Mouse (Mus musculus) MEL-GATA-1-ER (cell line): ENCODE measurements around the gene Wdr25.

Experiments used
- DNase-seq: peaks from one replicate; pipeline ENCODE4 v3.0.0-alpha.2; 2012; ENCODE audit warnings: low read depth; ENCODE audit errors: extremely low read depth

The Wdr25 gene

GRCm38 (mm10) chr12:109057736-109058135 is 164.3 kb downstream of the Wdr25 start:
- DNase-seq: no peak

DNA sequence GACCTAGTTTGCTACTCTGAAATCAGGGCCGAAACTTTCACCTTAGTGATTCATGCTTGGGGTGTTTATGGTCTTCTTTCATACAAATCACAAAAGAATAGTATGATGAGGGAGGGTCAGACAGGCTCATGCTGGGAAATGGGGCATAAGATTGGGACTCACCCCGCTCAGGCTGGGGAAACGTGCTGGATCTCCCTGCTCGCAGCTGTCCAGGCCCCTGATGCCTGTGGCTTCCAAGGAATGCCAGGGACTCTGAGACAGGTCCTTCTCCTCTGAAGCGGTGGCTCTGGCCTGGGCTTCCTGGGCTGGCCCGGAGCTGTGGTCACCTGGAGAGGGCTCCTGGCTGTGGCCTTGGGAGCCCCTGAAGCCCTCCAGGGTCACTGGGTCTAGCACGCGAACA is 165.2 kb downstream of the Wdr25 start:
- no peak for DNase-seq

DNA sequence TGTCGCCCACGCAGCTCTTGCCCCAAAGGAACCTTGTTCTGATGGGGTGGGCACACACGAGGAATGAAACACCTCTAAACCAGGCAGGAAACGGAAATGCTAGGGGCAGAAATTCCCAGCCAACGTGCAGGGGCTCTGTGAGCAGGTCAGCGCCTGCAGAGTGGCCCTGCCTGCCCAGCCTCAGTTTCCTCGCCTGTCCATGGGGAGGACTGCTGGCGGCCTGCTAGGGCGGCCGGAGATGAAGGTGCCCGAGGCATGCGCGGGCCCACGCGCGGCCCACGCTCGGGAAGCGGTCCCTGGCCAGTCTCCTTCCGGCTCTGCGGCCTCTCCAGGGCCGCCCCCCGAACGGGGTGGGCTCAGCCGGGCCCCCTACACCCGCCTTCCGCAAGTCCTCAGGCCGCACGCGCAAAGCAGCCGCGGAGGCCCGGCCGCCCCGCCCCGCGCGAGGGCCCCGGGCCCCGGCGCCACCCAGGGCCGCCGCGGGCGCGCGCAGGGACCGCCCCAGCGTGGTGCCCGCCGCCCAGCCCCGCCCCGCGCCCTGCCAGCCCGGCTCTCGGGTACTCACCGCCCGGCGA is 174.2 kb downstream of the Wdr25 start:
- DNase-seq: no peak

DNA sequence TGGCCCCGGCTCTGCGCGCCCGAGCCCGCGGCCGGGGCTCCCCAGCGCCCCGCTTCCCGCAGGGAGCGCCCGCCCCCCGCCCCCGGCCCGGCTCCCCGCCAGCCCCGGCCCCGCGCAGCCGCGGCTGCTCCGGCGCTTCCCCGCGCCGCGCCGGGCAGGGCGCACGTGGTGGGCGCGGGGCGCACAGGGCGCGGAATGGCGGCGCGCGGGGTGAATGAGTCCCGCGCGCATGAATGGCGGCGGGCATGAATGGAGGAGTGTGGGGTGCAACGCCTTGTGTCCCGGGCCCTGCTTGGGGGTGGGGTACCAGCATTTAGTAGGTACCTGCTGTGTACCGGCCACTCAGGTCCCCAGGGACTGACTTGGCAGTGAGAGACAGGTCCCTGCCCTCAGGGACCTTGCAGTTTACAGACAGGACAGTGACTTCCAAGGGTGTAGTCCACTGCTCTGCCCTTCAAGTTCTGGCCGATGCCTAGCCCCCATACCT is 174.8 kb downstream of the Wdr25 start, which contains the start of gene Begain:
Begain (minus strand) TSS at position 51 of the 487 bp plus-strand sequence.
- DNase-seq: no peak

DNA sequence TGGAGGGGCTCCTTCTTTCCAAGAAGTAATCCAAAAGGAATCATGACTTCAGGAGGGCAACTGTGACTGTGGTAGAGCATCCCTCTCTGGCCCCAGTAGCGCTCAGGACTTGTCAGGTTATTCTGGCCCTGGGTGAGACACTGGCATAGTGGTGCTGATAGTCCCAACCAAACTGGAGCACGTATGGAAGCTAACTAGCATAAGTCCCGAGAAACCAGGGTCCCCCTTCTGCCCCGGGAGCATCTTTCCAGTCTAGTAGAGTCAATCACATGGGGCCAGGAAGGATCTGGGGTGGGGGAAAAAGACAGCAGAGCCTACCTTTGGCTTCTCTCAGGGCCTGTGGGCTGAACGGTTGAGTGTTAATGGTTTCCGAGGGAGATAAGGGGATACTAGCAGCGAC is 175.3 kb downstream of the Wdr25 start:
- no peak for DNase-seq

GRCm38 (mm10) chr12:109069751-109070150 is 176.3 kb downstream of the Wdr25 start:
- DNase-seq: no peak

- no peak for DNase-seq
These were observed 177.8 kb downstream of the Wdr25 start for GRCm38 (mm10) chr12:109071248-109071647.

- DNase-seq: no peak
These were observed 180.7 kb downstream of the Wdr25 start for GRCm38 (mm10) chr12:109074106-109074505.

DNA sequence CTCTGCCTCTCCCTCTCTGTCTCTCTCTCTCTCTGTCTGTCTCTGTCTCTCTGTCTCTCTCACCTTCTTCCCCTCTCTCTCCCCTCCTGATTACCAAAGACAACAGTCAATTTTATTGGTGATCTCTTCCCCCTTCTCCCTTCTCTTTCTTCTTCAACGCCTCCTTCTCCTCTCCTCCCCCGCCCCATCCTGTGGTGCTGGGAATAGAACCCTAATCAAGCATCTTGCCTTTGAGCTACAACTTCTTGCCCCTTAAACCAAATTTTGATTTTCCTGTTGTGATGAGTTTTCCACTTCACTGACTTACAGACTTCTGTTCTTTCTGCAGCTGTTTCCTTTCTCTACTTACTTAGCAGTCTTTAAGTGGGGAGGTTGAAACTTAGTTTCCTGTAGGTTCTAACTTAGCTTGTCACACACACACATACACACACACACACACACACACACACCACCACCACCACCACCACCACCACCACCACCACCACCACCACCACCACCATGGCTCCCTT is 181.4 kb downstream of the Wdr25 start:
- DNase-seq: no peak

DNA sequence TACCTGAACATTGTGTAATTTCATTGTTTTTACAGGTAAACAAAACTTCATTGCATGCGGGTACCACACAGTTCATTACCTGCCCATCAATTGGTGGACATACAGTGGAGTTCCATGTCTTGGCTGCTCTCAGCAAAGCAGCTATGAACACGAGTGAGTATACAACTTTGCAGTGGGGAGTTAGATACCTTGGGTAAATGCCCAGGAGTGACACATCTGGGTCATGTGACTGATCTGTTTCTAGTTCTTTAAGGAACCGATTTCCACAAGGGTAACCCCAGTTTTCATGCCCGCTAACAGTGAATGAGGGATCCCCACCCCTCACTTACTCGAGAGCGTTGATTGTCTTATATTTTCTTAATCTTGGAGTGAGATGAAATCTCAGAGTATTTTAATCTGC is 183.6 kb downstream of the Wdr25 start:
- no peak for DNase-seq
